Mouse (Mus musculus): ENCODE measurements around the gene Thoc2. TPM values are rescaled to one million over a fixed set of nuclear protein-coding genes. Genes with fewer than 3 reads are reported as not detected.

The Thoc2 gene
- total RNA-seq, 1 experiment, result 40.2 TPM

DNA sequence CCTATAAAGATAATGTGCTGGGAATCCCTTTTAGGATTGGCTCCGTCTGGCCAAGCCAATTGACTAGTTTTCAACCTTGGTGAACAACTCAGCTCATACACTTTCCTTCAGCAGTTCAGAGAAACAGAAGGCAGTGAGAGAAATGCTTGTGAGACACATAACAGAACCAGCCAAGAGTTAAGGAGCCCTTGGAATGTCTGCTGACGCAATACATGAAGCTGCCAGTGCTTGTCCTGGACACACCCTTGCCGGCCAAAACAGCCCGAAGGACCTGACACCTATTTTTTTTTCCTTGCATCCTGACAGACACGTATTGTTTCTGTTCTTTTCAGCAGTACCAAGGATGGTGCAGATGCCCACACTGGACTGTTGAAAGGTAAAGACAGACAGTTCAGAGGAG is 4.2 kb upstream of the Thoc2 start:
- H3K4me3 ChIP-seq (ENCODE audit: insufficient read depth in 1 of 2, low read depth in 1 of 2, low read length in 2 of 2, poor library complexity in 1 of 2, severe bottlenecking in 1 of 2), result no peak overlapping the region
- H3K9me3 ChIP-seq (ENCODE audit: control insufficient read depth, insufficient read depth, low read depth, low read length), result no peaks in the 10 kb centered on the region
- no peak overlapping the region for H3K27ac ChIP-seq (ENCODE audit: insufficient read depth, low read depth, low read length, poor library complexity, severe bottlenecking)
- H3K36me3 ChIP-seq (ENCODE audit: control insufficient read depth, insufficient read depth, low read length, poor library complexity, severe bottlenecking), result no peaks in the 10 kb centered on the region
- no peak for DNase-seq (ENCODE audit: low read depth, low spot score)
- TF ChIP-seq ZC3H11A (IDR thresholded peaks at IDR 0.05; ENCODE audit: borderline replicate concordance, low read depth, low read length), result no peak
- no peak for TF ChIP-seq HCFC1 (IDR thresholded peaks at IDR 0.05; ENCODE audit: borderline replicate concordance, insufficient read depth, low read length)
- no peak for TF ChIP-seq ZNF384 (IDR thresholded peaks at IDR 0.05; ENCODE audit: low read depth, low read length)
- TF ChIP-seq MAFK (IDR thresholded peaks at IDR 0.05; ENCODE audit: insufficient read depth, low read depth, low read length), result no peak
- TF ChIP-seq CHD2 (IDR thresholded peaks at IDR 0.05; ENCODE audit: low read depth, low read length), result no peak
- H3K4me1 ChIP-seq (ENCODE audit: control insufficient read depth in 2 of 2, insufficient read depth in 2 of 2, low read length in 2 of 2, poor library complexity in 1 of 2), result no peaks in the 10 kb centered on the region
- in situ Hi-C loops (cut with MboI; ENCODE audit: low sequenced_read_pairs in 2 of 2, unreplicated experiment in 2 of 2), result no loop called here
- no peak overlapping the region for H3K9ac ChIP-seq (ENCODE audit: insufficient read depth, low read depth, low read length, poor library complexity, severe bottlenecking)

DNA sequence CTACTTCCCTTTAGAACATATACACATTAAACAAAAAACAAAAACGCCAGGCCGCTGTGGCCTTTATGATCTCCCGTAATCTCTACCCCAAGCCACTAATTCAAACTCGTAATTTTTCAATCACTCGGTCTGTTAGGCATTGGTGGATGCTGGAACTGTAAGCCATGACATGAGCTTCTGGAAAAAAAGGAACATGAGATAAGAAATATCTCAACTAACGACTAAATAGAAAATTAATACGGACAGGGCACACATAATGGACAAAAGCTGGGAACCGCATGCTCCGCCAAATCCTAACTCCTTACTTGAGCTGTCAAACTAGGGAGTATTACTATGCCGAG is 8.4 kb downstream of the Thoc2 start:
- DNase-seq (ENCODE audit: low read depth, low spot score), result no peak
- no peaks in the 10 kb centered on the region for H3K9me3 ChIP-seq (ENCODE audit: control insufficient read depth, insufficient read depth, low read depth, low read length)
- no peak overlapping the region for H3K27ac ChIP-seq (ENCODE audit: insufficient read depth, low read depth, low read length, poor library complexity, severe bottlenecking)
- TF ChIP-seq ZC3H11A (IDR thresholded peaks at IDR 0.05; ENCODE audit: borderline replicate concordance, low read depth, low read length) (no peak), CHD2 (IDR thresholded peaks at IDR 0.05; ENCODE audit: low read depth, low read length) (no peak), ZNF384 (IDR thresholded peaks at IDR 0.05; ENCODE audit: low read depth, low read length) (no peak), MAFK (IDR thresholded peaks at IDR 0.05; ENCODE audit: insufficient read depth, low read depth, low read length) (no peak)
- in situ Hi-C loops (cut with MboI; ENCODE audit: low sequenced_read_pairs in 2 of 2, unreplicated experiment in 2 of 2), result no loop called here
- H3K4me3 ChIP-seq (ENCODE audit: insufficient read depth in 1 of 2, low read depth in 1 of 2, low read length in 2 of 2, poor library complexity in 1 of 2, severe bottlenecking in 1 of 2), result peak overlapping the region; percentile 94 to 98
- peak overlapping the region; percentile 42; the same call in 1 of the 2 replicates for H3K9ac ChIP-seq (ENCODE audit: insufficient read depth, low read depth, low read length, poor library complexity, severe bottlenecking)
- H3K4me1 ChIP-seq (ENCODE audit: control insufficient read depth in 2 of 2, insufficient read depth in 2 of 2, low read length in 2 of 2, poor library complexity in 1 of 2), result 0 out of 4 replicates have a peak, but pooled peaks cover 0 to 1% of the 10 kb centered on the region in 2 experiments
- no peaks in the 10 kb centered on the region for H3K36me3 ChIP-seq (ENCODE audit: control insufficient read depth, insufficient read depth, low read length, poor library complexity, severe bottlenecking)

DNA sequence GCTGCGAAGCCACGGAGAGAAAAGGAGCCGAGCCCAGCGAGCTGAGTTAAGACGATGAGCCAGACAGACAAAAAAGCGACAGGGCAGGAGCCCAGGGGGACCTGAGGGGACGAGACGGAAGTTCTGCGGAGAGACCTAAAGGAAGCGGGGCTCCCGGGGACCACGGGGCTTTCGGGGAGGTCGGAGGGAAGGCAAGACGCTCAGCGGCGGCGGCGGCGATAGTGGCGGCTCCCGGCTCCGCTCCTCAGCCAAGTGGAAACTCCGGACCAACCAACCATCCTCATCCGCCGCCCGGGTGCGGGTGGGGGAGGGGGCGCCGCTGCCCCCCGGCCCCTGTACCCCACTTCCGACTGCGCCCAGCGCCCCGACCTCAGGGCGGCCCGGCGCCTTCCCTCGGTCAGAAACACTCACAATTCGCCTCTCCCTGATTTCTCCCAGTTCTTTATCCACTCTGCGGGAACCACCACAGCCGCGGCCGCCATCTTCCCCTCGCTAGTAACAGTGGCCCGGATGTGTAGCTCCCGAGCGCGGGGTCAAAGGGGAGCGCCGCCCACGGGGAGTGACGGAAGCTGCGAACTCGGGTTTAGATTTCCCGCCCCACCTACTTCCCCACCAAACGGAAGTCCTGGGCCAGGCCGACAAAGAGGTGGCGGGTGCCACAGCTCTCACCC is 8.9 kb downstream of the Thoc2 start:
- peak; percentile 65 for DNase-seq (ENCODE audit: low read depth, low spot score)
- Histone ChIP-seq H3K9ac (ENCODE audit: insufficient read depth, low read depth, low read length, poor library complexity, severe bottlenecking) (peak overlapping the region; percentile 99), H3K4me3 (ENCODE audit: insufficient read depth in 1 of 2, low read depth in 1 of 2, low read length in 2 of 2, poor library complexity in 1 of 2, severe bottlenecking in 1 of 2) (peak overlapping the region; percentile 94 to 98), H3K36me3 (ENCODE audit: control insufficient read depth, insufficient read depth, low read length, poor library complexity, severe bottlenecking) (no peaks in the 10 kb centered on the region), H3K27ac (ENCODE audit: insufficient read depth, low read depth, low read length, poor library complexity, severe bottlenecking) (peak overlapping the region; percentile 86), H3K9me3 (ENCODE audit: control insufficient read depth, insufficient read depth, low read depth, low read length) (no peaks in the 10 kb centered on the region), H3K4me1 (ENCODE audit: control insufficient read depth in 2 of 2, insufficient read depth in 2 of 2, low read length in 2 of 2, poor library complexity in 1 of 2) (0 out of 4 replicates have a peak, but pooled peaks cover 0 to 1% of the 10 kb centered on the region in 2 experiments)
- no peak for TF ChIP-seq CHD2 (IDR thresholded peaks at IDR 0.05; ENCODE audit: low read depth, low read length)
- no peak for TF ChIP-seq HCFC1 (IDR thresholded peaks at IDR 0.05; ENCODE audit: borderline replicate concordance, insufficient read depth, low read length)
- TF ChIP-seq MAFK (IDR thresholded peaks at IDR 0.05; ENCODE audit: insufficient read depth, low read depth, low read length), result no peak
- no peak for TF ChIP-seq ZNF384 (IDR thresholded peaks at IDR 0.05; ENCODE audit: low read depth, low read length)
- no peak for TF ChIP-seq ZC3H11A (IDR thresholded peaks at IDR 0.05; ENCODE audit: borderline replicate concordance, low read depth, low read length)
- in situ Hi-C loops (cut with MboI; ENCODE audit: low sequenced_read_pairs in 2 of 2, unreplicated experiment in 2 of 2), result no loop called here

DNA sequence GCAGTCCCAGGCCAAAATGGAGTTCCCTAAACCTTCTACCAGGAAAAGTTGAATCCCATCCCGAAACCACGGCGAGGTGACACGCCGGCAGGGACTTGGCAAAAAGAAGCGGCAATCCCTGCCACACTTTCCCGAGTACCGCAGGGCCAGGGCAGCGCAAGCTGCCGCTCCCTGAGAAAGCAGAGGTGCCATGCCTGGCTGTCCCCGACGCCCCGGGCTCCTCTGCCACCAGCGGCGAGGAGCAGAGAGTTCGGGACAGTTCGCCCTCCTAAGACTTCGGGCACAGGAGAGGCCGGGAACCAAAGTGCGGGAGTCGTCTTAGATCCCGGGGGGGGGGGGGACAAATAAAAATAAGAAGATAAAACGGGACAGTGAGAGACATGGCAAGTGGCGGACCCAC is 9.5 kb downstream of the Thoc2 start:
- DNase-seq (ENCODE audit: low read depth, low spot score), result no peak
- H3K4me3 ChIP-seq (ENCODE audit: insufficient read depth in 1 of 2, low read depth in 1 of 2, low read length in 2 of 2, poor library complexity in 1 of 2, severe bottlenecking in 1 of 2), result peak overlapping the region; percentile 94 to 98
- 0 out of 4 replicates have a peak, but pooled peaks cover 0 to 1% of the 10 kb centered on the region in 2 experiments for H3K4me1 ChIP-seq (ENCODE audit: control insufficient read depth in 2 of 2, insufficient read depth in 2 of 2, low read length in 2 of 2, poor library complexity in 1 of 2)
- no peaks in the 10 kb centered on the region for H3K36me3 ChIP-seq (ENCODE audit: control insufficient read depth, insufficient read depth, low read length, poor library complexity, severe bottlenecking)
- H3K27ac ChIP-seq (ENCODE audit: insufficient read depth, low read depth, low read length, poor library complexity, severe bottlenecking), result no peak overlapping the region
- in situ Hi-C loops (cut with MboI; ENCODE audit: low sequenced_read_pairs in 2 of 2, unreplicated experiment in 2 of 2), result no loop called here
- TF ChIP-seq MAFK (IDR thresholded peaks at IDR 0.05; ENCODE audit: insufficient read depth, low read depth, low read length) (no peak), ZC3H11A (IDR thresholded peaks at IDR 0.05; ENCODE audit: borderline replicate concordance, low read depth, low read length) (no peak), CHD2 (IDR thresholded peaks at IDR 0.05; ENCODE audit: low read depth, low read length) (no peak), ZNF384 (IDR thresholded peaks at IDR 0.05; ENCODE audit: low read depth, low read length) (no peak), HCFC1 (IDR thresholded peaks at IDR 0.05; ENCODE audit: borderline replicate concordance, insufficient read depth, low read length) (no peak)
- peak overlapping the region; percentile 99 for H3K9ac ChIP-seq (ENCODE audit: insufficient read depth, low read depth, low read length, poor library complexity, severe bottlenecking)
- no peaks in the 10 kb centered on the region for H3K9me3 ChIP-seq (ENCODE audit: control insufficient read depth, insufficient read depth, low read depth, low read length)

Data from ES-E14 (cell line).